Mouse (Mus musculus) lung, postnatal 25 days (tissue): Measurements from ENCODE around the gene Car11.

ENCODE experiments used
- DNase-seq: peaks from one replicate; pipeline ENCODE4 v3.0.0; 2022; ENCODE audit warnings: low spot score

Car11 gene

DNA sequence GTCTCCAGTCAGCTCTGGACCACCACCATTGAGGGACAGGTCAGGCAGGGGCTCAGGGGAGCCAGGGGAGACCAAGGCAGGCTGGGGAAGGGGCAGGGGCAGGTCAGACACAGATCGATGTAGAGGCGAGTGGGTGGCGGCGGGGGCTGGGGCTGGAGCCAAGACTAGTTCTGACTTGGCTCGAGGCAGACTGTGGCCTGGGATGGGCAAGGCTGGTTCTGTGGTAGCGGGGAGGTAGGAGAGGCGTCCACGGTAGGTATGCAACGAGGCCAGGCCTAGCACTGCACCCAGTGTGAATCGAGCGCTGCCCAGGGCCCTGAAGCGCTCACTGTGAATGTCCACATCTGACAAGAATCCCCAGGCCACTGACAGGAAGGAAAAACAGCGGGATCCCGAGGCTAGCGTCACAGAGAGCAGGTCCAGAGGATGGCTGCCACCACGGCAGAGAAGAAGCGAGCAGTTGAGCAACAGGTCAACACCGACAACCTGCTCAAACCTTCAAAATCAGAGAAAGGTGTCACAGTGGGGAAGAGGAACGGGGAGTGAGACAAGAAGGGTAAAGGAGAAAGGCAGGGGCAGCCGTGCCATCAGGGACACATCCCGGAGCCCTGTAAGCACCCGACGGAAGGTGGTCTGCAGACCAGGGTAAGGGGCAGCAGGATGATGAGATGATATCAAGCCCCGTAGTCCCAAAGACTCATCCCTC lies 11.8 kb downstream of the Car11 start:
- no peak for DNase-seq

- peak; percentile 89 for DNase-seq
These were observed 12.5 kb downstream of the Car11 start for GRCm38 (mm10) chr7:45712022-45712757.

DNA sequence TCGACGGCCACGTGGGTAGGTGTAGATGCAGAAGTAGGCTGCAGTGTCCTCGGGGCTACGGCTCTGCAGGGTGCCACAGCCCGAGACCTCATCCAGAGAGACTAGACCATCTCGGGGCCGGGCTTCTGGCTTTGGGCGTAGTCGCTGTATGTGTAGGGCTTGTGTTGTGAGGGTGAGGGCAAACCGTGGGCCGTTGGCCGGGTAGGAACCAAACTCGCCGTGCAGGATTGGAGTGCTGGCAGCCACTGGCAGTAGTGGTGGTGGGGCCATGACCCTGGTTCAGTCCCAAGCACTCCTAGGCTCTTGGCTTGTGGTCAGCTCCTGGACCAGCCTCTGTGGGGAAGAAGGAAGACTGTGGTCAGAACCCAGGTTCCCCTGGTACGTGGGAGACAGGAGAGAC lies 13.8 kb downstream of the Car11 start:
- DNase-seq, result no peak

GRCm38 (mm10) chr7:45713881-45714520 lies 14.4 kb downstream of the Car11 start:
- no peak for DNase-seq

DNA sequence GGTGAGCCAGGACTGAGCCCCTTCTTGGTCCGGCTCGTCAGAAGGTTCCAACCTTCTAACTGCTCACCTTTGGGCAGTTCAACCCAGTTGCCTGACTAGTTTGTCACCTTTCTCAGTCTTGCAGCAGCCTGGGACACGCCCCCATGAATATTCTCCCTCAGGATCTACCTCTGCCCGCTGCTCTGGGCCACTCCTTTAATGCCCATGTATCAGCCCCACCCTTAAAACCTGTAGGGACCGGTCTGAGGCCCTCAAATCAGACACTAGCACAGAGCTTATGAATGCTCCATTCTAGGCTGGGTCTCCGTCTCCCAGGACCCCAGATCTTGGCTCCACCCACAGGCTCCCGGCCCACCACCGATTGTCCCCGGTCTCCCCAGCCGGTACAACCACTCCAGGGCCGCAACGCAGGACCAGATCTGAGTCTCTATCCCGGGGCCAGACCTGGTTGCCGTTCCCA lies 15.0 kb downstream of the Car11 start:
- no peak for DNase-seq

GRCm38 (mm10) chr7:45715090-45715708 lies 15.6 kb downstream of the Car11 start, which contains the start of gene Rpl18:
Rpl18 (plus strand) TSS chr7:45715457.
- peak; percentile 99 for DNase-seq

DNA sequence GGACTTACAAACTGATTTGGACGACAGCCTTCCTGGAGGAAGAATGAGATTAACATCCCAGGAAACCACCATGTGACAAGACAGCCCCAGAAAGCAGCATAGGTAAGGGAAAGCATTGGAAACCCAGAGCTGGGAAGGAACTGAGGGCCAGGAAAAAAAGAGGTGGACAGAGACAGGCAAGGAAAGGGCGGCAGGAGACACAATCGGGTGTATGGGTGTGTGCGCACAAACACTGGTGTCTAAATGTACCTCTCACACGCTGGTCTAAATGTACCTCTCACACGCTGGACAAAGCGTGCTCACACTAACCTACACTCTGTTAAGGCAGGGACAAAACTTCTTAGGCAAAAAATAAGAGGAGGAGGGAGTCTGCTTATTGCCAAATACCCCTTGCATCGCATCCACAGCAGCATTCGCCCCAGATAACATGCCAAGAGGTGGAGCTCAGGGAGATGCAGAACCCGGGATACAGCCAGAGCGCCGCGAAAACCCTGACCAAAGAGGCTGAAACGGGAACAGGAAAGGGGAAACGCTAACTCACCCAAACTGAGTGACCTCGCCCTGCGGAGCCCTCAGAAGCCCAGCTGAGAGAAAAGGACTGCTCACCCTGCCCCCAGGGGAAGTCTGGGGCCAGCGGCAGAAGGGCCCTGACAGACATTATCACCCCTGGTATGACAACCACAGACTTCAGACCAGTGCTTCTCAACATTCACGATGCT lies 16.3 kb downstream of the Car11 start:
- DNase-seq, result no peak

DNA sequence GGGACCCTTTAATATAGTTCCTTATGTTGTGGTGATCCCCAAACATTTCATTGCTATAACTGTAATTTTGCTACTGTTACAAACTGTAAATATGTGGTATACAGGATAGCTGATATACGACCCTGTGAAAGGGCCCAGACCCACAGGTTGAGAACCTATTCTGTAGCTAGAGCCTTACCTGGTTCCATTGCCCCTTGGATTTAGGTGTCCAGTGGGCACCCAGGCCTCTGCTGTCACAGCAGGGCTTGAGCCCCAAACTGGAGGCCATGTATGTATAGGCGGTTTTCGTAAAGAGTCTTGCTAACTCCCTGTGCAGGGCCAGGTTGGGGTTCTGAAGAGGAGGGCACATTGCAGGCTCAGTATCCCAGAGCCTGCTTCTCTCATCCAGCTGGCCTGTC lies 16.8 kb downstream of the Car11 start:
- DNase-seq, result no peak

DNA sequence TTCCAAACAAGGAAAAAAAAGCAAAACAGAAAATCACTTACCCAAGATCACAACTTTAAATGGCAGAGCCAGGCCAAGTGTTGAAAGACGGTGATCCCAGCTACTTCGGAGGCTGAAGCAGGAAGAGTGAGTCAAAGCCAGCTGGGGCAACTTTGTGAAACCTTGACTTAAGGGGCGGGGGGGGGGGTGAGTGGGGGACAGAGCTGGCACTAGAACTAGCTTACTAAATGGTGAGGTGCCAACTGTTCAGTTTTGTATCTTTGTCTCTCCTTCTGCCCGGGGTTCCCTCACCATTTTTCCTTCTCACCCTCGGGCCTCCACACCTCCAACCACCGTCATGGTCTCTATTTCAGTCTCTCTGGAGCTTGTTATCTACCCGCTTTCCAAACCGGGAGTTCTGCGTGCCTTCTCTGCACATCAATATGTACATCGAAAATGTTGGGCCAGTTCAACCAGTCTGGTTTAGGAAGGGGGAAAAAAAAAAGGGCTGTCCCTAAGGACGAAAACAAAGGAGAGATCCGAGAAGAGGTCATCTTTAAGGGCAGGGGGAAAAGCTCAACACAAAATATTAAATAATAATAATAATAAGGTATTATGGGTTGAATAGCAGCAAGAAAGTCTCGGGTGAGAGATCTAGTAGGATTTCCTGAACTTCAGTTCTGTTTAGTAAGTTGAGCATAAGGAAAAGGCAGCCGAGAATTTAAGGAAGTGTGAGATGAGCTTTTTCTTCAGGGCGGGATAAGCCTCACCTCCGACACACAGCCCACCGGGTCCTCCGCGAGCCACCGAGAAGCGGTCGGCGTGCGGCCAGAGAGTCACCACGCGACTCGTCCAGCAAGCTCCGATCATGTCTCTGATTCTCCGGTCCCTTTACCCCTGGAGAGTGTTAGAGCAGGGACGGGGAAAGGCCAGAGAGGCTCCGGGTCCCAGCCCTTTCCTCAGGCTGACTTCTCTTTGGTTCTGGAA lies 17.6 kb downstream of the Car11 start:
- DNase-seq, result no peak

DNA sequence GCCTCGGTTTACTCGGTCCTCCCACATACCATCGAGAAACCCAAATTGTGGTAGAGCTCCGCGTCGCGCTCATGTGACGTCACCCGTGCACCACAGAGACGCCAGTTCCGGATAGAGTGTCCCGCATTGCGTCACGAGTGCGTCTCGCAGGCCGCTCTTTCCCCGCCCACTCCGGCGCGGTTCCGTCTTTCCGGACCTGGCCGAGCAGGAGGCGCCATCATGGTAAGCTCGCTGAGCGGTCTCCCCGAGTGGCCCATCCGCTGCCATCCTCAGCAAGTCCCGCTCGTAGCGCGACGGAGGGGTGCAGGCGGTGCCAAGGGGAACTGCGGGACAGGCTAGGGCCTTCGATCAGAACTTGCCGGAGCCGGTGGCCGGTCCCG lies 18.3 kb downstream of the Car11 start, which contains the start of gene Sphk2:
TSS of gene Sphk2 (minus strand) at position 85 of the 380 bp plus-strand sequence.
- peak; percentile 98 for DNase-seq

DNA sequence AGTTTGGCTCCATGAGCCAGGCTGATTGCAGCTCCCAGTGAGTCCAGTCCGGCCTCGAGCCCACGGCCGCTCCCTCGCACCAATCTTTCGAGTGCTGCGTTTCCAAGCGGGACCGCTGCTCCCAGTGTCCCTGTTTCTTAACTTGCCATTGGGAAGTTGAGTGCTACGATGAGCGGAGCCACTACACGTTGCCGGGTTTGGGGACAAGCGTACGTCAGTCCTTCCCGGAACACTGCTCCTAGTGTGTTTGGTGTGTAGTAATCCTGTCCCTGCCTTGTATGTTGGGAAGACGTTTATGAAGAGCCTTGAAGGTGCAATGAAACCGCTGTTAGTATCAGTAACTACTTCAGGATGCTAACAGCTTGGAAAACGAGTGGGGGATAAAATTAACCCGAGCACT lies 18.7 kb downstream of the Car11 start:
- DNase-seq, result no peak

DNA sequence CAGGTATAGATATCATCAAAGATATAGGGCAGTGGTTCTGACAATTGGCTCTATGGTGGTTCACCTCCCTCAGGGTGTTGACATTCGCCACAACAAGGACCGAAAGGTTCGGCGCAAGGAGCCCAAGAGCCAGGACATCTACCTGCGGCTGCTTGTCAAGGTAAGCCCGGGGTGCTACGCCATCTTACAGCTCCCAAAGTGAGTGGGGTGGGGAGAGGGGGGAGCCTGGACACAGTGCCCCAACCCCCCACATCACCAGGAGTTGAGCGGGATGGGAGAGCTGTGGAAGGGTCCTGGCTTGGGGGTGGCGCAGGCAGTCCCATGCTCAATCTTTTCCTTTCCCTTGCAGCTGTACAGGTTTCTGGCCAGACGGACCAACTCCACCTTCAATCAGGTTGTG lies 19.5 kb downstream of the Car11 start:
- DNase-seq, result no peak

GRCm38 (mm10) chr7:45719738-45720412 lies 20.2 kb downstream of the Car11 start:
- no peak for DNase-seq

GRCm38 (mm10) chr7:45720413-45721233 lies 21.0 kb downstream of the Car11 start, which contains the start of gene Fam83e:
Fam83e (plus strand) TSS chr7:45721212.
- no peak for DNase-seq

- DNase-seq, result no peak
These were observed 21.6 kb downstream of the Car11 start for GRCm38 (mm10) chr7:45721234-45721571.

DNA sequence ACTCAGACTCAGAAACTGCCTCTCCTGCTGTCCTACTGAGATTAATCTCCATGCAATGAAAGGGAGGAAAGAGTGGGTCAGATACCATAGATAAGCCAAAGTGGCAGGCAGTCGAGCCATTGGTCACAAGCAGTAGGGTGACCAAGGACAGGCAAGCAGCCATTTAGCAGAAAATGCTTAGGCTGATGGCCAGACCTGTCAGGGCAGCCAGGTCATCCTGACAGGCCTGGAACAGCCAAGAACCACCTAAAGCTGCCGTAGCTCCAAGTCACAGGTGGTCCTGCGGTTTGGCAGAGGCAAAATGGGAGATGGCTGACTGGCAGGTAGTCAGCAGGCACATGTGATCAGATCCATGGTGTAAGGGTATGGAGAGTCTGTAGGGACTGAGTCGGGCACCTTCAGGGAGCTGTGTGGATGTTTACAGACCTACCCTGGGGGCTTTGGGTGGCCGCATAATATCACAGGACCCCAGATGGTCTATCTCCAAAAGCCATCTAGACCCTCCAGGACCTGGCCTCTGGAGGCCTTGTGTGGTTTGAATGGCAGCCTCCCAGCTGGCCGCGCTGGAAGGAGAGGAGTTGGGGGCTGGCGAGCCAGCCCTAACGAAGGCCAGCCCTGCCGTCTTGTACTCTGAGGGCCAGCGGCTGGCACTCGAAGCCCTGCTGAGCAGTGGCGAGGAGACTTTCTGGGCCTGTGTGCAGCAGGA lies 22.2 kb downstream of the Car11 start:
- no peak for DNase-seq

- DNase-seq, result no peak
These were observed 22.7 kb downstream of the Car11 start for GRCm38 (mm10) chr7:45722348-45722713.

DNA sequence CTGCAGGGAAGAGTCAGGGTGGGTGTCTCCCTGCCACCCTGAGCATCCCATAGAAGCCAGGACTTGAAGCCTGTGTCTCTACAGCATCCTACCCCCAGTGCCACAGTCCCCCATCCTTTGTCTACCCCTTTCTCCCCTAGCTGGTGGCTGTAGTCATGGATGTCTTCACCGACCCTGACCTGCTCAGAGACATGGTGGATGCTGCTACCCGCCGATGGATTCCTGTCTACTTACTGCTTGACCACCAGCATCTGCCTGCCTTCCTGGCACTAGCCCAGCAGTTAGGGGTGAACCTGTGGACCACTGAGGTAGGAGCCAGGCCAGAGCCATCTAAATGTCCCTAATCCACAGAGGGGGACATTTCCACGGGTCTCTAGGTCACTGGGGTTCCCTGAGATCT lies 23.7 kb downstream of the Car11 start:
- DNase-seq, result no peak

GRCm38 (mm10) chr7:45723781-45724180 lies 24.1 kb downstream of the Car11 start:
- no peak for DNase-seq
